Mouse (Mus musculus) forebrain, embryonic 12.5 days (tissue): ENCODE results near the gene Atp6v0e. TPM values are rescaled to one million over a fixed set of nuclear protein-coding genes. Genes with fewer than 3 reads are reported as not detected.

ENCODE experiments used
- ATAC-seq: fragments of 200-750 bp; cut with Nextera tagmentation; 2 replicates; pipeline ENCODE4 v1.8.0; 2017; ENCODE audit warnings: moderate TSS enrichment; ENCODE audit not compliant: low FRiP score
- H3K27ac ChIP-seq: fragments of 300-500 bp; sonication (generic); 2 replicates; pipeline ENCODE4 v1.5.1; 2016; ENCODE audit warnings: mild to moderate bottlenecking
- H3K27me3 ChIP-seq: fragments of 300-500 bp; sonication (generic); 2 replicates; pipeline ENCODE4 v1.6.1; 2016; ENCODE audit warnings: mild to moderate bottlenecking
- H3K36me3 ChIP-seq: fragments of 300-500 bp; sonication (generic); replicated peaks from 2 replicates; pipeline ENCODE4 v1.6.1; 2016; ENCODE audit warnings: mild to moderate bottlenecking
- H3K4me1 ChIP-seq: fragments of 300-500 bp; sonication (generic); 2 replicates; pipeline ENCODE4 v1.6.1; 2016
- H3K4me2 ChIP-seq: fragments of 300-500 bp; sonication (generic); 2 replicates; pipeline ENCODE4 v1.6.1; 2016; ENCODE audit warnings: mild to moderate bottlenecking, moderate library complexity
- H3K4me3 ChIP-seq: fragments of 300-500 bp; sonication (generic); replicated peaks from 2 replicates; pipeline ENCODE4 v1.5.1; 2016; ENCODE audit warnings: mild to moderate bottlenecking
- H3K9ac ChIP-seq: fragments of 300-500 bp; sonication (generic); 2 replicates; pipeline ENCODE4 v1.6.1; 2016; ENCODE audit warnings: mild to moderate bottlenecking
- H3K9me3 ChIP-seq: fragments of 300-500 bp; sonication (generic); 2 replicates; pipeline ENCODE4 v1.6.1; 2016
- WGBS: fragments of 180-500 bp; shearing (Covaris S2); methylation state at CpG from one replicate; pipeline ENCODE4 v1.1.7; 2016; 5-methylcytosine and 5-hydroxymethylcytosine counted together
- polyA plus RNA-seq: library from polyadenylated mRNA; unstranded; fragments of >200 nt; fragmentation: Nextera tagmentation; extraction: Ambion mirVana; gene quantifications from 2 replicates; pipeline ENCODE4 v1.2.1, GENCODE M21; 2016

The Atp6v0e gene
- polyA plus RNA-seq, 1 experiment from 2014 or later = 104 TPM

DNA sequence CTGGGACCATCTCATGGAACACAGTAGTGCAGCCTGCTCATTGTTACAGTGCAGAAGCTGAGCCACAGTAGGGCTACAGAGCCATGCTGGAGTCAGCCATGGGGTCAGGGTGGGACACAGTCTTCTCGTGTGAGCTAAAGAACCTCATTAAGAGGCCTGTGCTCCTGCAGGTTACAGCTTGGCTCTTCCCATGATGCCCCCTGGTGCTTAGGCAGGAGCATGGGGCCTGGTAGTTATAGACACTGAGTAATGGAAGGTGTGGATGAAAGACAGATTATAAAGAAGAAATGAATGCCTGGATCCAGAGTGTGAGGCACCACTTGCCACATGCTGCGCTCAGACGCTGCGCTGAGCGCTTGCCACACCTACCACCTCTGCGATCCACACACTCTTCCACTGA lies 34.6 kb upstream of the Atp6v0e start:
- Histone ChIP-seq H3K27ac (no peak overlapping the region), H3K9me3 (no peaks in the 10 kb centered on the region), H3K27me3 (no peaks in the 10 kb centered on the region), H3K36me3 (peaks cover 93% of the 10 kb centered on the region), H3K4me1 (no peaks in the 10 kb centered on the region), H3K4me3 (no peak overlapping the region), H3K4me2 (no peak overlapping the region), H3K9ac (no peak overlapping the region)
- WGBS = 90% methylated on average over 6 of the region's 6 CpGs
- ATAC-seq = no peak

GRCm38 (mm10) chr17:26628936-26629335 lies 34.1 kb upstream of the Atp6v0e start:
- Histone ChIP-seq H3K36me3 (peaks cover 93% of the 10 kb centered on the region), H3K4me2 (no peak overlapping the region), H3K4me1 (no peaks in the 10 kb centered on the region), H3K4me3 (no peak overlapping the region), H3K9me3 (no peaks in the 10 kb centered on the region), H3K27me3 (no peaks in the 10 kb centered on the region), H3K27ac (no peak overlapping the region), H3K9ac (no peak overlapping the region)
- ATAC-seq = no peak
- WGBS = 92% methylated on average over 3 of the region's 3 CpGs

DNA sequence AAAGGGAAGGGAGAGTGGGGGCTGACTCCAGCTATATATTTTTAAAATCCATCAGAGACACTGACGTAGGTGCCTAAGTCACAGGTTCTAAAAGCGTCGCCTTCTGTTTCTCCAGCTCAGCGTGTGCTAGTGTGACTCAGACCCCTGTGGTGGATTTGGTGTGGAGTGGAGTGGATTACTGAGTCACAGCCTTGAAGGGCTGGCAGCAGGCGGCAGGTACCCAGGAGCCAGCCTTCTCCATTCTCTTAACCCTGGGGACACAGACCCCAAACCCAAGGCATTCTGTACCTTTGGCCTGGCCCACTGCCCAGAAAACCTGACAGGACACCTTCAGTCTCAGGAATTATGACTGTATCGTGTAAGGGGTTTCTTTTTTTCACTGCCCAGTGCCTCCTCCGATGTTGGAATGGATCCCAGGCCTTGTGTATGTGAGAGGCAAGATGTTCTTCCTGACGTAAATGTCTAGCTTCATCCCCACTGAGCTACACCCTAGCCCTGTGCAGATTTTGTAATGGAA lies 31.2 kb upstream of the Atp6v0e start:
- no peaks in the 10 kb centered on the region for H3K4me1 ChIP-seq
- peaks cover 97% of the 10 kb centered on the region for H3K36me3 ChIP-seq
- H3K9ac ChIP-seq = no peak overlapping the region
- H3K27me3 ChIP-seq = no peaks in the 10 kb centered on the region
- 94% methylated on average over 8 of the region's 8 CpGs for WGBS
- no peak overlapping the region for H3K4me3 ChIP-seq
- no peaks in the 10 kb centered on the region for H3K9me3 ChIP-seq
- ATAC-seq = no peak
- H3K27ac ChIP-seq = no peak overlapping the region
- H3K4me2 ChIP-seq = no peak overlapping the region

- Histone ChIP-seq H3K4me1 (no peaks in the 10 kb centered on the region), H3K4me2 (no peak overlapping the region), H3K27ac (no peak overlapping the region), H3K9ac (no peak overlapping the region), H3K36me3 (peaks cover 88% of the 10 kb centered on the region), H3K9me3 (no peaks in the 10 kb centered on the region), H3K4me3 (no peak overlapping the region), H3K27me3 (no peaks in the 10 kb centered on the region)
- WGBS = 94% methylated on average over 9 of the region's 9 CpGs
- no peak for ATAC-seq
These were observed 29.8 kb upstream of the Atp6v0e start for GRCm38 (mm10) chr17:26633186-26633585.

GRCm38 (mm10) chr17:26633926-26634325 lies 29.1 kb upstream of the Atp6v0e start:
- Histone ChIP-seq H3K4me3 (no peak overlapping the region), H3K9me3 (no peaks in the 10 kb centered on the region), H3K36me3 (peaks cover 85% of the 10 kb centered on the region), H3K9ac (no peak overlapping the region), H3K27me3 (no peaks in the 10 kb centered on the region), H3K4me1 (no peaks in the 10 kb centered on the region), H3K27ac (no peak overlapping the region), H3K4me2 (no peak overlapping the region)
- no peak for ATAC-seq
- WGBS = 92% methylated on average over 9 of the region's 9 CpGs

DNA sequence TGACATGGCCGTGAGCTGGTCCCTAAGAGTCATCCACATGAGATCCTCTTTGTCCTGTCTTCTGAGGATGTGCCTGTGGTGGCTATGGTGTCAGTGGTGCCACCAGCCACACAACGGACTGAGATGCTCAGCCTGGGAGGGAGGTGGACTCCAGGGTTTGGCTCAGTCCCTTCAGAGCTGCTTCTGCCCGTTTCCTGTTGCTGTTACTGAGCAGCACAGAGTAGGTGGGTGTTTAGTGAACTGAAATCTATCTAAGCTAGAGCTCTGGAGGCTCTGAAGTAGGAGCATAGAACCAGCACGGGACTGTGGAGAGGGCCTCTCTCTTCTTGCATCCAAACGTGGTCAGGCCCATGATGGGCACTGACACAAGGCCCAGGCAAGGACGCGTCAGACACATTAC lies 28.5 kb upstream of the Atp6v0e start:
- Histone ChIP-seq H3K4me1 (no peaks in the 10 kb centered on the region), H3K4me2 (no peak overlapping the region), H3K27me3 (no peaks in the 10 kb centered on the region), H3K4me3 (no peak overlapping the region), H3K9ac (no peak overlapping the region), H3K36me3 (peaks cover 85% of the 10 kb centered on the region), H3K27ac (no peak overlapping the region), H3K9me3 (no peaks in the 10 kb centered on the region)
- 91% methylated on average over 7 of the region's 7 CpGs for WGBS
- no peak for ATAC-seq

DNA sequence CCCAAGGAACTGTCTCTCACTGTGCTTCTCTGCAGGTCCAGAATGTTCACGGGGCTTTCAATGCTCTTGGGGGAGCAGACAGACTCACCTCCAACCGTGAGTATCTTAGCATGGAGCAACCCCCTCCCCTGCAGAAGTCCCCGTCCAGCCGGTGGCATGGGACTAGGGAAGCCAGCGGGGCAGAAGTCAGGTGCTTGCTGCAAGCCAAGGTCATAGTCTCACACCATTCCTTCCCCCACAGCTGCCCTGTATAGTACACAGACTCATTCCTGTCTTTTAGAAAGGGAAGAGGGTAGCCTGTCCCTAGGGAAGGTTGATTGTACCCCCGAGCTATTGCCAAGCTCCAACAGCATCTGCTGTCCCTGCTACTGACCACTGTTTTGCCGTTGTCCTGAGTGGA lies 27.1 kb upstream of the Atp6v0e start:
- Histone ChIP-seq H3K27ac (no peak overlapping the region), H3K36me3 (peaks cover 85% of the 10 kb centered on the region), H3K4me3 (no peak overlapping the region), H3K4me2 (no peak overlapping the region), H3K27me3 (no peaks in the 10 kb centered on the region), H3K4me1 (no peaks in the 10 kb centered on the region), H3K9ac (no peak overlapping the region), H3K9me3 (no peaks in the 10 kb centered on the region)
- 89% methylated on average over 7 of the region's 7 CpGs for WGBS
- no peak for ATAC-seq

DNA sequence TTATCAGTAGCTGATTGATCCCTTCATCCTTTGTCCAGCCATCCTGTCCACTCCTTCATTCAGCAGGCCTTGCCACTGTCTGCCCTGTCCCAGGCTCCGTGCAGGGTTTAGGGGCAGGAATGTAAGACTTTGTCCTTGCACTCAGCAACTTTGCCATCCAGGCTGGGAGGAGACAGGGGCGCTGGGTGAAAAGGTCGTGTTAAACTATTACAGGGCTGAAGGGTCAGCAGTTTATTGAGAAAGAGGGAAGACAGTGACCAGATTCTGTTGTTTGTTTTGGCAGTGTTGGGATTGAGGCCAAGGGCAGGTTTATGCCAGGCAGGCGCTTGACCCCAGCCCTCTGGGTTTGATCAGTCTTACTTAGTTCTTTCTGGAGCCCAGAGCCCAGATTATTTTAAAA lies 25.2 kb upstream of the Atp6v0e start:
- no peak overlapping the region for H3K9ac ChIP-seq
- H3K4me3 ChIP-seq = no peak overlapping the region
- H3K4me1 ChIP-seq = no peaks in the 10 kb centered on the region
- H3K9me3 ChIP-seq = no peaks in the 10 kb centered on the region
- H3K36me3 ChIP-seq = peaks cover 85% of the 10 kb centered on the region
- ATAC-seq = no peak
- no peak overlapping the region for H3K27ac ChIP-seq
- H3K4me2 ChIP-seq = no peak overlapping the region
- 83% methylated on average over 4 of the region's 4 CpGs for WGBS
- H3K27me3 ChIP-seq = no peaks in the 10 kb centered on the region

- Histone ChIP-seq H3K36me3 (peaks cover 88% of the 10 kb centered on the region), H3K27me3 (no peaks in the 10 kb centered on the region), H3K9ac (no peak overlapping the region), H3K4me1 (no peaks in the 10 kb centered on the region), H3K9me3 (no peaks in the 10 kb centered on the region), H3K4me2 (no peak overlapping the region), H3K27ac (no peak overlapping the region), H3K4me3 (no peak overlapping the region)
- WGBS = 27% methylated on average over 7 of the region's 7 CpGs
- peak; percentile 55; the same call in 1 of the 2 replicates for ATAC-seq
These were observed 24.4 kb upstream of the Atp6v0e start for GRCm38 (mm10) chr17:26638655-26639054.

DNA sequence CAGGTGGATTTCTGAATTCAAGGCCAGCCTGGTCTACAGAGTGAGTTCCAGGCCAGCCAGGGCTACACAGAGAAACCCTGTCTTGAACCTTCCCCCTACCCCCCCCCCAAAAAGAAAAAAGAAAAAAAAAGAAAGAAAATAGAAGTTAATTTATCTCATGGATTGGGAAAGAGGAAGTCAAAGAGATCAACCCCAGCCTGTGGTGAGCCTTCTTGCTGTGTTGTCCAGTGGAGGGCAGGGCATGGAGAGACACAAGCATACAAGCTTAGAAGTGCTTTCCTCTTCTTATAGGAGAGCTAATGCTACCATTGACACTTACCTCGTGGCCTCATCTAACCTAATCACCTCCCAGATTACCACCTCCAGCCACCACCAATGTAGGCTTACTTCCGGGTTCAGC lies 23.2 kb upstream of the Atp6v0e start:
- H3K9me3 ChIP-seq = no peaks in the 10 kb centered on the region
- H3K4me3 ChIP-seq = no peak overlapping the region
- H3K9ac ChIP-seq = no peak overlapping the region
- no peak overlapping the region for H3K4me2 ChIP-seq
- H3K36me3 ChIP-seq = peaks cover 88% of the 10 kb centered on the region
- 80% methylated on average over 2 of the region's 2 CpGs for WGBS
- no peak for ATAC-seq
- H3K27ac ChIP-seq = no peak overlapping the region
- H3K27me3 ChIP-seq = no peaks in the 10 kb centered on the region
- H3K4me1 ChIP-seq = peaks cover 9% of the 10 kb centered on the region

DNA sequence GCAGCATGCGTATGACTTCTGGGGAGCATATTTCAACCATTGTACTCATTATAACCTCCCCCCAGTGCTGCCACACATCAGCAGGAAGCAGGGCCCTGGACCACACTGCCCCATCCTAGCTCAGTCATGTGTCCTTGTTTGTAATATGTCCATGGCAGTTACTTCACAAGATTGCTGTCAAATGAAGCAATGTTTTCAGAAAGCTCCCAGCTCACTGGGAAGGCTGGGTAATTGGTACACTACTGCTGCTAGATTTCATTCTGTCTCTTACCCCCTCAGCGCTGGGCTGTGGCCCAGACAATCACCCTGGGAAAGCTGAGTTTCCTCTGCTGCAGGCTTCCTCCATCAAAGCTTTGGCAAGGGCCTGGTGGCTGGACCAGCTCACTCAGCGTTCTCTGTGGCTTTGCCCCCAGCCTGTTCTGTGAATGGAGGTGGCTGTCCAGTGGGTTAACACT lies 22.7 kb upstream of the Atp6v0e start:
- Histone ChIP-seq H3K4me1 (peaks cover 14% of the 10 kb centered on the region), H3K4me3 (no peak overlapping the region), H3K27ac (no peak overlapping the region), H3K4me2 (no peak overlapping the region), H3K27me3 (no peaks in the 10 kb centered on the region), H3K9ac (no peak overlapping the region), H3K9me3 (no peaks in the 10 kb centered on the region), H3K36me3 (peaks cover 88% of the 10 kb centered on the region)
- 93% methylated on average over 3 of the region's 3 CpGs for WGBS
- ATAC-seq = no peak

- ATAC-seq = no peak
- H3K4me2 ChIP-seq = no peak overlapping the region
- H3K27me3 ChIP-seq = no peaks in the 10 kb centered on the region
- H3K4me3 ChIP-seq = no peak overlapping the region
- WGBS = 98% methylated on average over 8 of the region's 8 CpGs
- H3K4me1 ChIP-seq = peaks cover 16% of the 10 kb centered on the region
- H3K27ac ChIP-seq = no peak overlapping the region
- H3K9me3 ChIP-seq = no peaks in the 10 kb centered on the region
- no peak overlapping the region for H3K9ac ChIP-seq
- peaks cover 98% of the 10 kb centered on the region for H3K36me3 ChIP-seq
These were observed 19.6 kb upstream of the Atp6v0e start for GRCm38 (mm10) chr17:26643456-26643855.

GRCm38 (mm10) chr17:26643993-26644392 lies 19.0 kb upstream of the Atp6v0e start:
- Histone ChIP-seq H3K4me3 (no peak overlapping the region), H3K27me3 (no peaks in the 10 kb centered on the region), H3K4me1 (peaks cover 16% of the 10 kb centered on the region), H3K9me3 (no peaks in the 10 kb centered on the region), H3K4me2 (no peak overlapping the region), H3K27ac (peak overlapping the region; percentile 68), H3K36me3 (peaks cover 97% of the 10 kb centered on the region), H3K9ac (no peak overlapping the region)
- WGBS = 92% methylated on average over 2 of the region's 2 CpGs
- ATAC-seq = no peak
